Mouse (Mus musculus): ENCODE measurements around the gene Hmgcs1. TPM values are rescaled to one million over a fixed set of nuclear protein-coding genes. Genes with fewer than 3 reads are reported as not detected.
"Not testable (repeated sequence)": the region's sequence is repeated elsewhere in the genome, so short reads cannot be mapped to it uniquely, and the experiment has no call there.

Gene Hmgcs1
- polyA plus RNA-seq, 1 experiment from 2014 or later: 225 TPM

GRCm38 (mm10) chr13:119681161-119681560 is 9.0 kb upstream of the Hmgcs1 start:
- no peak overlapping the region for H3K27ac ChIP-seq
- no peaks in the 10 kb centered on the region for H3K27me3 ChIP-seq (ENCODE audit: low read depth, poor library complexity, severe bottlenecking)
- H3K4me3 ChIP-seq: no peak overlapping the region
- no peaks in the 10 kb centered on the region for H3K9me3 ChIP-seq (replicated peaks)
- no peaks in the 10 kb centered on the region for H3K36me3 ChIP-seq
- no peak for DNase-seq (ENCODE audit: low spot score)
- WGBS: 77% methylated on average over 3 of the region's 3 CpGs
- peaks cover 11% of the 10 kb centered on the region for H3K4me1 ChIP-seq

- Histone ChIP-seq H3K4me3 (no peak overlapping the region), H3K27me3 (ENCODE audit: low read depth, poor library complexity, severe bottlenecking) (no peaks in the 10 kb centered on the region), H3K36me3 (no peaks in the 10 kb centered on the region), H3K4me1 (peaks cover 12% of the 10 kb centered on the region), H3K27ac (no peak overlapping the region), H3K9me3 (replicated peaks) (no peaks in the 10 kb centered on the region)
- 61% methylated on average over 11 of the region's 11 CpGs for WGBS
- DNase-seq (ENCODE audit: low spot score): no peak
These were observed 5.6 kb upstream of the Hmgcs1 start for GRCm38 (mm10) chr13:119684416-119685177.

GRCm38 (mm10) chr13:119689709-119690038 is 505 bp upstream of the Hmgcs1 start:
- H3K4me3 ChIP-seq: peak overlapping the region; percentile 78
- peaks cover 19% of the 10 kb centered on the region for H3K36me3 ChIP-seq
- WGBS: 18% methylated on average over 5 of the region's 5 CpGs
- peaks cover 20% of the 10 kb centered on the region for H3K4me1 ChIP-seq
- no peak for DNase-seq (ENCODE audit: low spot score)
- peak overlapping the region; percentile 95 for H3K27ac ChIP-seq
- H3K27me3 ChIP-seq (ENCODE audit: low read depth, poor library complexity, severe bottlenecking): no peaks in the 10 kb centered on the region
- H3K9me3 ChIP-seq (replicated peaks): no peaks in the 10 kb centered on the region

- no peak for DNase-seq (ENCODE audit: low spot score)
- Histone ChIP-seq H3K4me1 (peaks cover 19% of the 10 kb centered on the region), H3K27me3 (ENCODE audit: low read depth, poor library complexity, severe bottlenecking) (no peaks in the 10 kb centered on the region), H3K9me3 (replicated peaks) (no peaks in the 10 kb centered on the region), H3K36me3 (peaks cover 27% of the 10 kb centered on the region), H3K4me3 (peak overlapping the region; percentile 78), H3K27ac (peak overlapping the region; percentile 95)
- 9% methylated on average over 7 of the region's 7 CpGs for WGBS
These were observed 869 bp downstream of the Hmgcs1 start for GRCm38 (mm10) chr13:119690876-119691620.

GRCm38 (mm10) chr13:119691958-119692357 is 1.8 kb downstream of the Hmgcs1 start:
- H3K4me3 ChIP-seq: peak overlapping the region; percentile 78
- H3K9me3 ChIP-seq (replicated peaks); H3K27ac ChIP-seq; H3K27me3 ChIP-seq (ENCODE audit: low read depth, poor library complexity, severe bottlenecking); DNase-seq (ENCODE audit: low spot score): not testable (repeated sequence)
- 86% methylated on average over 3 of the region's 3 CpGs for WGBS
- H3K36me3 ChIP-seq: peaks cover 36% of the 10 kb centered on the region
- H3K4me1 ChIP-seq: peaks cover 19% of the 10 kb centered on the region

GRCm38 (mm10) chr13:119695676-119696075 is 5.5 kb downstream of the Hmgcs1 start:
- Histone ChIP-seq H3K27me3 (ENCODE audit: low read depth, poor library complexity, severe bottlenecking) (no peaks in the 10 kb centered on the region), H3K9me3 (replicated peaks) (no peaks in the 10 kb centered on the region), H3K4me3 (no peak overlapping the region), H3K36me3 (peaks cover 71% of the 10 kb centered on the region), H3K27ac (no peak overlapping the region), H3K4me1 (peaks cover 14% of the 10 kb centered on the region; the same call in 1 of the 2 replicates)
- DNase-seq (ENCODE audit: low spot score): no peak
- 75% methylated on average over 4 of the region's 4 CpGs for WGBS

GRCm38 (mm10) chr13:119696496-119696895 is 6.3 kb downstream of the Hmgcs1 start:
- H3K27me3 ChIP-seq (ENCODE audit: low read depth, poor library complexity, severe bottlenecking): no peaks in the 10 kb centered on the region
- H3K4me3 ChIP-seq: no peak overlapping the region
- H3K36me3 ChIP-seq: peaks cover 79% of the 10 kb centered on the region
- no peak for DNase-seq (ENCODE audit: low spot score)
- WGBS: 84% methylated on average over 1 of the region's 1 CpGs
- no peaks in the 10 kb centered on the region for H3K9me3 ChIP-seq (replicated peaks)
- H3K27ac ChIP-seq: no peak overlapping the region
- peaks cover 10% of the 10 kb centered on the region; the same call in 1 of the 2 replicates for H3K4me1 ChIP-seq

- no peaks in the 10 kb centered on the region for H3K9me3 ChIP-seq (replicated peaks)
- no peak overlapping the region for H3K4me3 ChIP-seq
- peaks cover 91% of the 10 kb centered on the region for H3K36me3 ChIP-seq
- no peak overlapping the region for H3K27ac ChIP-seq
- 95% methylated on average over 4 of the region's 4 CpGs for WGBS
- no peak for DNase-seq (ENCODE audit: low spot score)
- no peaks in the 10 kb centered on the region for H3K27me3 ChIP-seq (ENCODE audit: low read depth, poor library complexity, severe bottlenecking)
- H3K4me1 ChIP-seq: peaks cover 4% of the 10 kb centered on the region; the same call in 1 of the 2 replicates
These were observed 8.3 kb downstream of the Hmgcs1 start for GRCm38 (mm10) chr13:119698436-119698835.

GRCm38 (mm10) chr13:119704280-119704679 is 14.1 kb downstream of the Hmgcs1 start:
- no peak for DNase-seq (ENCODE audit: low spot score)
- WGBS: 94% methylated on average over 7 of the region's 7 CpGs
- H3K36me3 ChIP-seq: peaks cover 97% of the 10 kb centered on the region
- H3K27me3 ChIP-seq (ENCODE audit: low read depth, poor library complexity, severe bottlenecking): no peaks in the 10 kb centered on the region
- no peaks in the 10 kb centered on the region for H3K4me1 ChIP-seq
- no peak overlapping the region for H3K4me3 ChIP-seq
- no peak overlapping the region for H3K27ac ChIP-seq
- H3K9me3 ChIP-seq (replicated peaks): no peaks in the 10 kb centered on the region

GRCm38 (mm10) chr13:119706278-119706880 is 16.2 kb downstream of the Hmgcs1 start:
- 88% methylated on average over 8 of the region's 8 CpGs for WGBS
- H3K27ac ChIP-seq; H3K4me1 ChIP-seq; H3K9me3 ChIP-seq (replicated peaks); DNase-seq (ENCODE audit: low spot score); H3K27me3 ChIP-seq (ENCODE audit: low read depth, poor library complexity, severe bottlenecking); H3K4me3 ChIP-seq: not testable (repeated sequence)
- H3K36me3 ChIP-seq: peaks cover 95% of the 10 kb centered on the region

GRCm38 (mm10) chr13:119706953-119707352 is 16.8 kb downstream of the Hmgcs1 start:
- 77% methylated on average over 7 of the region's 7 CpGs for WGBS
- H3K27ac ChIP-seq: no peak overlapping the region
- no peak overlapping the region for H3K4me3 ChIP-seq
- no peaks in the 10 kb centered on the region for H3K9me3 ChIP-seq (replicated peaks)
- H3K27me3 ChIP-seq (ENCODE audit: low read depth, poor library complexity, severe bottlenecking): no peaks in the 10 kb centered on the region
- H3K36me3 ChIP-seq: peaks cover 89% of the 10 kb centered on the region
- no peaks in the 10 kb centered on the region for H3K4me1 ChIP-seq
- DNase-seq (ENCODE audit: low spot score): no peak

- Histone ChIP-seq H3K4me3 (no peak overlapping the region), H3K36me3 (peaks cover 80% of the 10 kb centered on the region), H3K27me3 (ENCODE audit: low read depth, poor library complexity, severe bottlenecking) (no peaks in the 10 kb centered on the region), H3K4me1 (no peaks in the 10 kb centered on the region), H3K27ac (no peak overlapping the region), H3K9me3 (replicated peaks) (no peaks in the 10 kb centered on the region)
- DNase-seq (ENCODE audit: low spot score): no peak
- 93% methylated on average over 6 of the region's 6 CpGs for WGBS
These were observed 17.7 kb downstream of the Hmgcs1 start for GRCm38 (mm10) chr13:119707906-119708305.

GRCm38 (mm10) chr13:119708941-119709340 is 18.8 kb downstream of the Hmgcs1 start:
- Histone ChIP-seq H3K4me3 (no peak overlapping the region), H3K27ac (no peak overlapping the region), H3K9me3 (replicated peaks) (no peaks in the 10 kb centered on the region), H3K4me1 (no peaks in the 10 kb centered on the region), H3K27me3 (ENCODE audit: low read depth, poor library complexity, severe bottlenecking) (no peaks in the 10 kb centered on the region), H3K36me3 (peaks cover 69% of the 10 kb centered on the region)
- no peak for DNase-seq (ENCODE audit: low spot score)
- 93% methylated on average over 5 of the region's 5 CpGs for WGBS
